Mouse (Mus musculus): ENCODE data around the gene Acr. TPM values are rescaled to one million over a fixed set of nuclear protein-coding genes. Genes with fewer than 3 reads are reported as not detected.

Gene Acr
- polyA plus RNA-seq (2015; fragmentation: Nextera tagmentation; extraction: Ambion mirVana) = 0.09 TPM in 1 of 2 replicates, not detected in the other

GRCm38 (mm10) chr15:89568114-89568513 lies at the start of gene Acr:
Gene Acr, plus strand, starts transcription at chr15:89568326.
- Histone ChIP-seq H3K4me2 (ENCODE audit: low read depth, low read length) (no peak within 1 kb of the TSS), H3K27me3 (ENCODE audit: insufficient read depth, low read length) (no peaks in the 10 kb centered on the region), H3K9me3 (ENCODE audit: low read length) (no peaks in the 10 kb centered on the region), H3K4me1 (ENCODE audit: insufficient read depth) (no peaks in the 10 kb centered on the region), H3K9ac (replicated peaks) (no peak within 1 kb of the TSS), H3K36me3 (replicated peaks; ENCODE audit: insufficient read depth, low read length) (no peaks in the 10 kb centered on the region), H3K27ac (ENCODE audit: low read depth) (no peak within 1 kb of the TSS), H3K4me3 (ENCODE audit: low read depth, low read length) (no peak within 1 kb of the TSS)
- no peak for ATAC-seq
- TF ChIP-seq CTCF (IDR thresholded peaks at IDR 0.05; ENCODE audit: low read depth) (no peak), EP300 (IDR thresholded peaks at IDR 0.05; ENCODE audit: low read depth) (no peak)
- 72% methylated on average over 6 of the region's 6 CpGs for WGBS (ENCODE audit: insufficient replicate concordance)
- DNase-seq = no peak

DNA sequence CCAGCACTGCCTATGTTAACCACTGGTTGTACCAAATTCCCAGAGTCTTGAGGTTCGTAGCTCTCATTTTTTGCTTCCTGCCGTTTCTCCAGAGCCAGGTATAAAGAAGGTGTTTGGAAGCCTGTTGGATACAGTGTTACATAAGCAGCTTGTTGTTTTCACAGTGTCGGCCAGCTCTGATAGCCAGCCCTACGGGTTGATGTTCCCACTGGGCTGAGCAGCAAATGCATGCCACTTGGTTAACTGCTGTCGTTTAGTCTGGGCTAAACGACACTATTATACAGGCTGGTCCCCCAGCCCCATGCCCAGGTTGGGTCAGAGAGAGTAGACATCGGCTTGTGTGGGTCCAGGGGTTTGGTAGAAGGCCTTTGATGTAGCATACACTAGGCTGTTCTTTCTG lies 46.2 kb upstream of the Acr start:
- 81% methylated on average over 7 of the region's 7 CpGs for WGBS (ENCODE audit: insufficient replicate concordance)
- no peak overlapping the region for H3K27ac ChIP-seq (ENCODE audit: low read depth)
- no peaks in the 10 kb centered on the region for H3K36me3 ChIP-seq (replicated peaks; ENCODE audit: insufficient read depth, low read length)
- no peak overlapping the region for H3K4me3 ChIP-seq (ENCODE audit: low read depth, low read length)
- no peak overlapping the region for H3K4me2 ChIP-seq (ENCODE audit: low read depth, low read length)
- no peak overlapping the region for H3K9ac ChIP-seq (replicated peaks)
- DNase-seq (no peak), ATAC-seq (no peak)
- H3K27me3 ChIP-seq (ENCODE audit: insufficient read depth, low read length) = peaks cover 19% of the 10 kb centered on the region
- no peaks in the 10 kb centered on the region for H3K9me3 ChIP-seq (ENCODE audit: low read length)
- H3K4me1 ChIP-seq (ENCODE audit: insufficient read depth) = no peaks in the 10 kb centered on the region
- no peak for TF ChIP-seq CTCF (IDR thresholded peaks at IDR 0.05; ENCODE audit: low read depth)
- no peak for TF ChIP-seq EP300 (IDR thresholded peaks at IDR 0.05; ENCODE audit: low read depth)

DNA sequence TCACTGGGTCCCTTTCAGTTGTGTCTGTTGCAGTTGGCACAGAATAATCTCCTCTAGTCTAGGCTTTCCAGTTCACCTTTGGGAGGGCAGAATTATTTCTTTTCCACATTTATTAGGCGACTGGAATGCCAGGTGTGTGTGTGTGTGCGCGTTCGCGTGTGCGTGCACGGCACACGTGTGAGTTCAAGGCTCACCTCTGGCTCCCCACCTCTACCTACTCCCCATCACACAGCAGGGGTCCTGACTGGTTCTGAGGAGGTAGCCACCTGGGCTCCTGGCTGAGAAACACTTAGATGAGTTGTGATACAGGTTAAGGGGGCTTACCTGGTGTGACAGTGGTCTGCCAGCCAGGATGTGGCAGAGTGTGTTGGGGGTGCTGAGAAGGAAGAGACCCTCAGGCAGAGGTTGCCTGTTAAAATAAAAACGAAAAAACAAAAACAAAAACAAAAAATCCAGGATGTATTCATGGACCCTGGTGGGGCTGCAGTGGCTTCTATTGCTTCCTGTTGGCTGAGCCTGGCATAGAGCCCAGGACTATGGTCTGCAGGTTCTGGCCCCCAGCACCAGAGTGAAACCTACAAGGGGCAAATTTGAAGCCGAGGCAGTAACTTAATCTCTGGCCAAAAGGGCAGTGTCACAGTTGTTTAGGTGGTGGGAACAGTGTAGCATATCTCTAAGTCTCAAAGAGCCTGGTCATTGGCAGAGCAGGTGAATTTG lies 45.4 kb upstream of the Acr start:
- Histone ChIP-seq H3K27me3 (ENCODE audit: insufficient read depth, low read length) (peaks cover 19% of the 10 kb centered on the region), H3K4me2 (ENCODE audit: low read depth, low read length) (no peak overlapping the region), H3K9me3 (ENCODE audit: low read length) (no peaks in the 10 kb centered on the region), H3K9ac (replicated peaks) (no peak overlapping the region), H3K27ac (ENCODE audit: low read depth) (no peak overlapping the region), H3K4me1 (ENCODE audit: insufficient read depth) (no peaks in the 10 kb centered on the region), H3K4me3 (ENCODE audit: low read depth, low read length) (no peak overlapping the region), H3K36me3 (replicated peaks; ENCODE audit: insufficient read depth, low read length) (no peaks in the 10 kb centered on the region)
- no peak for DNase-seq
- TF ChIP-seq EP300 (IDR thresholded peaks at IDR 0.05; ENCODE audit: low read depth) = no peak
- TF ChIP-seq CTCF (IDR thresholded peaks at IDR 0.05; ENCODE audit: low read depth) = no peak
- no peak for ATAC-seq
- 80% methylated on average over 10 of the region's 10 CpGs for WGBS (ENCODE audit: insufficient replicate concordance)

DNA sequence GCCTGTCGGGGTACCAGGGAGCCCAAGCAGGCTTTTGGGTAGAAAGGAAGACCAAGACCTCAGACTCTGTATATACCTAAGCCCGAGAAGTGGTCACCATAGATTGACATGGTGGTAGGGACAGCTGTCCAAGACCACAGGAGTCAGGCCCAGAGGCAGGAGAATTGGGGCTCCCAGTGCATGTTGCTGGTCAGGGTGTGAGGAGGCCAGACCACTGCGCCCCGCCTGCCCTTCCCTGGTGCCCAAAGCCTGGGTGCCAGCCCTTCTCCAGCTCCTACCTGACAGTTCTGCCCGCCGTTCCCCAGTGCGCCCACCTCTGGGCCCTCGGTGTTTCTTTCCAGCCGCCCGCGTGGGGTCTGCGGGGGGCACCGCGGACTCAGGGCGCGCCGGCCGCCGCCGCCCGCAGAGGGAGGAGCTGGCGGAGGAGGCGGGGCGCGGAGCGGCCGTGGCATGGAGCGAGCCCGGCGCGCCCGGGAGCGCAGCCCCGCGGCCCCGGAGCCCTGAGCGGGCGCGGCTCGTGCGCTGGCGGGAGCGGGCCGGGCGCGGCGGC lies 44.8 kb upstream of the Acr start:
- no peak for ATAC-seq
- TF ChIP-seq EP300 (IDR thresholded peaks at IDR 0.05; ENCODE audit: low read depth) = no peak
- no peak for TF ChIP-seq CTCF (IDR thresholded peaks at IDR 0.05; ENCODE audit: low read depth)
- Histone ChIP-seq H3K4me2 (ENCODE audit: low read depth, low read length) (peak overlapping the region; percentile 59), H3K27ac (ENCODE audit: low read depth) (no peak overlapping the region), H3K4me1 (ENCODE audit: insufficient read depth) (no peaks in the 10 kb centered on the region), H3K9ac (replicated peaks) (no peak overlapping the region), H3K4me3 (ENCODE audit: low read depth, low read length) (peak overlapping the region; percentile 22; the same call in 1 of the 2 replicates), H3K9me3 (ENCODE audit: low read length) (no peaks in the 10 kb centered on the region), H3K27me3 (ENCODE audit: insufficient read depth, low read length) (peaks cover 19% of the 10 kb centered on the region), H3K36me3 (replicated peaks; ENCODE audit: insufficient read depth, low read length) (no peaks in the 10 kb centered on the region)
- 57% methylated on average over 23 of the region's 47 CpGs for WGBS (ENCODE audit: insufficient replicate concordance)
- no peak for DNase-seq

DNA sequence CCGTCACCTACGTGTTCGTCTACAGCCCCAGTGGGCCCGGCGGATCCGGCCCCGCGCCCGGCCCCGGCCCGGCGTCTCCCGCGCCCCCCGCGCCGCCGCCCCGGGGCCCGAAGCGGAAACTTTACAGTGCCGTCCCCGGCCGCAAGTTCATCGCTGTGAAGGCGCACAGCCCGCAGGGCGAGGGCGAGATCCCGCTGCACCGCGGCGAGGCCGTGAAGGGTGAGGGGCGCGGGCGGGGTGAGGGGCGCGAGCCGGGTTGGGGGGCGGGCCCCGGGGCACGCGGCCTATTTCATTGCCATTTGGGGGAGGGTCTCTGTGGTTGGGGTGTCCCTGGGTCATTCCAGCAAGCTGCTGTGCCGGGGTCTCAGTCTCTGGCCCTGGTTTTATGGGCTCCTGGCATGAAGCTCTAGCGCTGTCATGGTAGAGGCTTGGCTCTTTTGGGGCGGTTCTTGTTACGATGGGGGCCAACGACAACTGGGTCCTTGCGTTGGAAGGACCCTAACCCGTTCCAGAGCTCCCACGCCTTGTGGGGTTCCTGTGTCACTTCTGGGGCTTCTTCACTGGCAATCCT lies 44.0 kb upstream of the Acr start:
- H3K27ac ChIP-seq (ENCODE audit: low read depth) = no peak overlapping the region
- peaks cover 19% of the 10 kb centered on the region for H3K27me3 ChIP-seq (ENCODE audit: insufficient read depth, low read length)
- H3K9ac ChIP-seq (replicated peaks) = no peak overlapping the region
- TF ChIP-seq EP300 (IDR thresholded peaks at IDR 0.05; ENCODE audit: low read depth) (no peak), CTCF (IDR thresholded peaks at IDR 0.05; ENCODE audit: low read depth) (no peak)
- peak overlapping the region; percentile 30; the same call in 1 of the 2 replicates for H3K4me3 ChIP-seq (ENCODE audit: low read depth, low read length)
- no peak for DNase-seq
- WGBS (ENCODE audit: insufficient replicate concordance) = 67% methylated on average over 42 of the region's 52 CpGs
- no peaks in the 10 kb centered on the region for H3K36me3 ChIP-seq (replicated peaks; ENCODE audit: insufficient read depth, low read length)
- peak overlapping the region; percentile 59 for H3K4me2 ChIP-seq (ENCODE audit: low read depth, low read length)
- H3K9me3 ChIP-seq (ENCODE audit: low read length) = no peaks in the 10 kb centered on the region
- no peak for ATAC-seq
- no peaks in the 10 kb centered on the region for H3K4me1 ChIP-seq (ENCODE audit: insufficient read depth)

GRCm38 (mm10) chr15:89524611-89525415 lies 43.3 kb upstream of the Acr start:
- H3K4me1 ChIP-seq (ENCODE audit: insufficient read depth) = no peaks in the 10 kb centered on the region
- H3K27ac ChIP-seq (ENCODE audit: low read depth) = no peak overlapping the region
- ATAC-seq = no peak
- WGBS (ENCODE audit: insufficient replicate concordance) = 76% methylated on average over 8 of the region's 8 CpGs
- no peaks in the 10 kb centered on the region for H3K9me3 ChIP-seq (ENCODE audit: low read length)
- no peak overlapping the region for H3K4me3 ChIP-seq (ENCODE audit: low read depth, low read length)
- H3K27me3 ChIP-seq (ENCODE audit: insufficient read depth, low read length) = peaks cover 19% of the 10 kb centered on the region
- DNase-seq = no peak
- no peak overlapping the region for H3K4me2 ChIP-seq (ENCODE audit: low read depth, low read length)
- TF ChIP-seq EP300 (IDR thresholded peaks at IDR 0.05; ENCODE audit: low read depth) (no peak), CTCF (IDR thresholded peaks at IDR 0.05; ENCODE audit: low read depth) (no peak)
- no peak overlapping the region for H3K9ac ChIP-seq (replicated peaks)
- no peaks in the 10 kb centered on the region for H3K36me3 ChIP-seq (replicated peaks; ENCODE audit: insufficient read depth, low read length)
